Mouse (Mus musculus) G1E-ER4 (cell line): Measurements from ENCODE around the gene Tldc1. TPM values are rescaled to one million over a fixed set of nuclear protein-coding genes. Genes with fewer than 3 reads are reported as not detected.

Source experiments
- GATA1 ChIP-seq: IDR thresholded peaks from one replicate; pipeline ENCODE4 v1.8.0; 2012; ENCODE audit warnings: low read length, inconsistent platforms
- polyA plus RNA-seq: library from polyadenylated mRNA; stranded (reverse); fragments of >175 nt; gene quantifications from 2 replicates; pipeline ENCODE4 v1.2.3, GENCODE M21; 2012

The Tldc1 gene
- polyA plus RNA-seq, 1 experiment: 6.4 TPM

DNA sequence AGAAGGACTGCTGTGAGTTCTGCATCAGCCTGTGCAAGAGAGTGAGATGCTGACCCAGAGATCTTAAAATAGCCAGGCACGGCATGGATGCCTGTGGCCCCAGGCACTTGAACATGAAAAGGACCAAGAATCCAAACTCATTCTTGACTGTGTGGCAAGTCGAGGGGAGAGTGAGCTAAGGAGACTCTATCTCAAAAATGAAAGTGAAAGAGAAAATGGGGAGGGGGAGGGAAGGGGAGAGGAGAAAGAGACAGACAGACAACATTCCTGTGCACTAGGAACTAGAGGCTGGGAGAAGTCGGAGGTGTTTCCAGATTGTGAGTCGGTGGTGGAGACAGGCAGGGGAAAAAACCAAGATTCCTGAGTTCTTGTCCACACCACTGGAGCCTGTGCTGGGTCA is 54.5 kb downstream of the Tldc1 start:
- no peak for TF ChIP-seq GATA1

DNA sequence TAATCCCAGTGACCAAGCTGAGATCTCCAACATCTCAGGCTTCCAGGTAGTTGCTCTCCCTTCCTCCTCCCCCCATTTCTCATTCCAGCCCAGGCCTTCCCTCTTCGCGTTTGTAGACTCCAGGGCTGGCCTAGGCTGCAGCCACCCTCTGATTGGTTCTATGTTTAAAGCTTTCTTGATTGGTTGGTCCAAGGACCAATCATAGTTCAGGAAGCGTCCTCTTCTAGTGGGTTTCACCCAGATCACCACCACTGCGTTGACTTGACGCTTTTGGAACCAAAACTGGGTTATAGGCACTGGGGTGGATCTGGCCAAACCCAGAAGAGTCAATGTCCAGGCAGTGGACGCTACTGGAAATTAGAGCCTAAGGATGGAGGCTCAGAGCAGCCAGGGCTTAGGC is 55.9 kb downstream of the Tldc1 start:
- no peak for TF ChIP-seq GATA1

DNA sequence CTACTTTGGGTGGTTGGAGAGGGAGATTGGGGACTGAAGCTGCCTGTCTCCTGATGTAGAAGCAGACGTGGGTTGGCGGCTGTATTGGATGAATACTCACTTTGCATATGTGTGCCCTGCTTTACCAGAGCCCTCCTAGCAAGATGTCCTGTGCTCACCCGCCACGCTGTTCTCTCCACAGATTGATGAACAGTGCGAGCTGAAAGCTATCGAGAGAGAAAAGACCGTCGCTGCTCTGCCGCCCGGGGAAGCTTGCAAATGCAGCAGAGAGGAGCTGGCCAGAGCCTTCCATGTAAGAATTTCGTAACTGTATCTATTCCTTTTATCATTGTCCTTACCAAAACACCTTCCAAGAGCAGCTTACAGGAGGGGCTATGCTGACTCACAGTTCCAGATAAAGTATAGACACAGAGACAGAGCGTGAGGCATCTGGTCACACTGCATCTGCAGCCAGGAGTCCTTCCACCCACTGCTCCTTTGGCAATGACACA is 59.2 kb downstream of the Tldc1 start:
- TF ChIP-seq GATA1: no peak

DNA sequence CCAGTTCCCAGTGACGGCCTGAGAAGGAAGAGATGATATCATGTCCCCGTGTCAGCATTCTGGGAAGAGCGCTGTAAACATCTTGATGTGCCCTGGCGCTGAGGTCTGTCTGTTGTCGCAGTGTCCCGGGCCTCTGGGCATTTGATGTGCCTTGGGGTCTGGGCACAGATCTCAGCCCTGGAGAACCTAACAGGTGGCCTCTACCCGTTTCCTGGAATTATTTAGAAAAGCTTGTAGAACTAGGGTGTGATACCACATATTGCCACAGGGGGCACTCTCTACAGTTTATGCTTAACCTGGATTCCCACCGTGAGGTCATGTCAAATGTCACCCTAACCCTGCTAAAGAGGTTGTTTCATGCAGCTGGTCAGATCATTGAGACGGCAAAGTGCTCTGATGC is 60.5 kb downstream of the Tldc1 start:
- no peak for TF ChIP-seq GATA1

DNA sequence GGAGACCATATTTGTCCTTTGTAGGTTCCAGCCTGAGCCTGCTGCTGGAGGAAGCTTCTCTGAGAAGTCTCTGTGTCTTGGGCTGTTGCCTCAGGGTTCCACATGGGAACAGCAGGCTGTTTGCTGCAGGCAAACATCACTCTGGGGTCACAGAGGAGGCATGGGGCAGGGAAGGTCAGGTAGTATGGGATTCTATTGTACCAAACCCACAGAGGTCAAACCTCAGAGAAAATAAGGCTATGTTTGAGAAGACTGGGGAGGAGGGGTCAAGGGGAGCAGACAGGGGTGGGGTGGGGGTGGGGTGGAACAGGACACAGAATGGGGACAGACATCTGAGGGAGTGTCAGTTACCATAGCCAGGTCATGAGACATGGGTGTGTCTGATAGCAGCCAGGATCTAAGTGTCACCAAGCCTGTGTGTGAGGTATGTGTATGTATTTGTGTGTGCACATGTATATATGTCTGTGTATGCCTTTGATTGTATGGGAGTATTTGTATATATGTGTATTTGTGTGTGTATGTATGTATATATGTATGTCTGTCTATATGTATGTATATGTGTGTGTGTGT is 61.4 kb downstream of the Tldc1 start:
- TF ChIP-seq GATA1: no peak

DNA sequence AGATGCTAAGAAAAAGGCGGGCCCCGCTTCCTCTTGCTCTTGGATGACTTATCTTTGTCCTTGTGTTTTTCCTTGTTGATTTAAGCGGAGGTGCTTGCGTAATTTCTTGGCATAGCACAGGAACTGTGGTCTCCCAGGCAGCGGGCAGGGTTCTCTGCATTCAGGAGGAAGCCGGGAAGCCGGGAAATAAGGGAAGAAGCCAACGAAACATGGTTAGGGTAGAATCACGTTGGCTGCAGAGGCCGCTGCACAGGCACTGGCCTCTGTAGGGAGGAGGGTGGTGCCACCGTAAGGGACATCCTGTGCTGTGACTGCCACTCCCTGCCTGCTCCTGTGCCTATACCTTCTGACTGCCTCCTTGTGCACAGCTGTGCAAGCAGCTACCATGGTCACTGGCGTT is 63.0 kb downstream of the Tldc1 start:
- no peak for TF ChIP-seq GATA1

DNA sequence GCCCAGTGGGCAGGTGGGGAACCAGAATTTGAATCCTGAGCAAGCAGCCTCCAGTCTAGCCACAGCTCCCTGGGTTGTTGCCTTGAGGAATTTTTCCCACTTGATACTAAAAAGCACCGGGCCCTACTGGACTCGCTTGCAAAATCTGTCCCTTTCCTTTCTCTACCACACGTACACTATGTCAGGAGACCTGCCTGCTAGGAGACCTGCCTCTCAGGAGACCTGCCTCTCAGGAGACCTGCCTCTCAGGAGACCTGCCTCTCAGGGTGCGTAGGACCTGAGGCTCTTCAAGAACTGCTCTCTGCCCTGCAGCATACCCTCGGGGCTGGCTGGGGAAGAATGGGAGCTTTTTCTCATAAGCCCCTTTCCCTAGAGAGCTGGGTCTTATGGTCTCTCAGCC is 64.8 kb downstream of the Tldc1 start:
- no peak for TF ChIP-seq GATA1

DNA sequence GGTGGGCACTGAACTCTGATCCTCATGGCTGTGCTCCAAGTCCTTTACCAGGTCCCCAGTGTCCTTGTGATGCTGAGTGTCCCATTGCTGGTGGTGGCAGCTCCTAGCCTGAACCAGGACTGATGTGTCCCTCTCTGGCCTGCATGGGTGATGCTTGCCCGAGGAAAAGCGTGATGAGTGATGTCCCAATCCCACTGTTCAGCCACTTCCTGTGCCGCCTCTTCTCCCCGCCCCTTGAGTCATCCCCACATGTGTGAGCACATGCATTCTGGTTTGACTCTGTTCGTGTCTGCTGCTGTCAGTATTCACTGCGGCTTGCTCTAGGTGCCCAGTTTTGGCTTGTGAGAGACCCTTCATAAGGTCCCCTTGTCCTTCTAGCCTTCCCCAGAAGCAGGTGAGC is 66.0 kb downstream of the Tldc1 start:
- no peak for TF ChIP-seq GATA1

Other genes starting within 250 kb of the Tldc1 start
- 118 and 157 TPM in 2 replicates for gene Mbtps1, start 219.7 kb downstream of the Tldc1 start, polyA plus RNA-seq
- 34.2 and 43.7 TPM in 2 replicates for gene Hsdl1, start 203.2 kb downstream of the Tldc1 start, polyA plus RNA-seq
- gene Dnaaf1, start 203.2 kb downstream of the Tldc1 start, polyA plus RNA-seq: 0.08 and 0.09 TPM in 2 replicates
- 48.9 and 57.6 TPM in 2 replicates for gene Taf1c, start 173.2 kb downstream of the Tldc1 start, polyA plus RNA-seq
- not detected in 2 replicates for gene Adad2, start 165.7 kb downstream of the Tldc1 start, polyA plus RNA-seq
- not detected in 2 replicates for gene Kcng4, start 142.7 kb downstream of the Tldc1 start, polyA plus RNA-seq
- not detected in 2 replicates for gene Wfdc1, start 112.1 kb downstream of the Tldc1 start, polyA plus RNA-seq
- gene Atp2c2, start 78.4 kb downstream of the Tldc1 start, polyA plus RNA-seq: not detected in 2 replicates
- gene Cotl1, start 62.1 kb upstream of the Tldc1 start, polyA plus RNA-seq: 10.6 and 12.3 TPM in 2 replicates
- gene Klhl36, start 83.8 kb upstream of the Tldc1 start, polyA plus RNA-seq: 4.5 and 5.0 TPM in 2 replicates
- gene Usp10, start 131.9 kb upstream of the Tldc1 start, polyA plus RNA-seq: 64.3 and 73.9 TPM in 2 replicates
- not detected in 2 replicates for gene Gm20388, start 132.4 kb upstream of the Tldc1 start, polyA plus RNA-seq
- 0.01 and 0.06 TPM in 2 replicates for gene Crispld2, start 214.0 kb upstream of the Tldc1 start, polyA plus RNA-seq